Mouse (Mus musculus) brain, adult 2 months (tissue): ENCODE results near the gene Clspn.

Experiments used
- DNase-seq: peaks from one replicate; pipeline ENCODE4 v3.0.0; 2011; ENCODE audit warnings: low read depth, low spot score

Gene Clspn

DNA sequence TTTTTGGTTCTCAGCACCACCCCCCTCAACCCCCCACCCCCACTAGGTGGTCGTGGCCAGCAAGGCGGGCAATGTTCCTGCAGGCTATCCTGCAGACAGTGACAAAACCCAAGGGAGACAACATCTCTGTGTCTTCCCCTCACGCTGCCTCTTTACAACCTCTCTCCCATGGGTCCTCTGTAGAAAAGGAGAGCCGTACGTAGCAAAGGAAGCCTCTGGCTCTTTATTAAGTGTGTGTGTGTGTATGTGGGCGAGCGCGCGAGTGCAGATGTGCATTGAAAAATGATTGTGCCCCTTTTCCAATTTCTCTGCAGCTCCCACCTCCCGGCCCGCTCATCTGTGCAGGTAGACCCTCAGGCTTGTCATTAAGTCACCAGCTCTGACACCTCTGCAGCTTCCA is 79.6 kb downstream of the Clspn start:
- DNase-seq = no peak

DNA sequence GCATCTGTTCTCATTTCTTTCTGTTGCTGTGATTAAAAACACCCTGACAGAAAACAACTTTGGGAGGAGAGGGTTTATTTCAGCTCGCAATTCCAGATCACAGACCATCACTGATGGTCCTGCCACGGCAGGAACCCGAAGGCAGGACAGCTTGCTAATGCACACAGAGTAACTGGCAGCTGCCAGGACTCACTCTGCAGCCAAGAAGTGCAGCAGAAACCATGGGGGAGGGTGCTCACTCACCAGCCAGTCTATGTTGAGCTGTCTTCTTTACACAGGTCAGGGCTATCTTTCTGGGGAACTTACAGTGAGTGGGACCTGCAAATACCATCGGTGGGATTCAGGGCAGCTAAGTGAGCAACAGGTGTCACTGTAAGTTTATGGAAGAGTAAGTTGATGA is 80.7 kb downstream of the Clspn start:
- DNase-seq = no peak

DNA sequence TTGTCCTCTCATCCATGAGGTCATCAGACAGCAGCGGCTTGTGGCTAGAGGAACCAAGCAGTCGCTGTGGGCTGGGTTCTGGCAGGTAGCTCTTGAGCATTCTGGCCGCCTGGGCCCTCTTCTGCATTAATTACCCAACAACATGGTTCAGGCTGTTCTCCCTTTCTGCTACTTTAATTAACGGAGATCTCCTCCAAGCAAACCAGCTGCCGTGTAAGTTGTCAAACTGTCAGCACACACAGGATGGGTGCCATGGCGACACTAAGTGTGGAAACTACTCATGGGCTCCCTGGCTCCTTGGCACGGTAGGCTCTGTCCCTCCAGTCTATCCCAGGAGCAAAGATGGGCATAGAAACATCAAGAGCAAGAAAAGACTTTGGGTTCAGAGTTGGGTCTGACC is 82.6 kb downstream of the Clspn start:
- DNase-seq = peak; percentile 45

- peak; percentile 82 for DNase-seq
These were observed 85.2 kb downstream of the Clspn start for GRCm38 (mm10) chr4:126641901-126642300.
